In genomic region chr2:144550529-144550928, GRCm38 (mm10) we compare ENCODE assay signal across 8 mouse cellular contexts. TPM values are rescaled to one million over a fixed set of nuclear protein-coding genes. Genes with fewer than 3 reads are reported as not detected.
DNase-seq lines count a peak whose midpoint lies in the region; ATAC-seq lines count a peak whose summit lies in the region.

Gene Rbbp9 (minus strand): TSS chr2:144550869.

- DNase-seq in adrenal gland, postnatal 10 days = peak; percentile 61
- DNase-seq in embryo, embryonic 11.5 days (ENCODE audit: low read depth, low spot score) = peak; percentile 68
- DNase-seq in gastrocnemius, postnatal 4 days (ENCODE audit: low spot score in 2 of 2) = peak in 1 of 2 experiments; percentile 50
- peak; percentile 86 for DNase-seq in intestine, embryonic 14.5 days (ENCODE audit: low spot score)
- DNase-seq in left cerebral cortex, adult 9 months (ENCODE audit: low spot score in 2 of 2) = peak; percentile 42 to 73
- DNase-seq in right cerebral cortex, adult 2 months (ENCODE audit: low spot score in 2 of 2) = peak; percentile 72 to 74
- peak; percentile 54 to 60 for DNase-seq in urinary bladder, postnatal 4 days (ENCODE audit: low spot score in 2 of 2)

- WGBS in intestine, embryonic 14.5 days = under 1% methylated on average over 17 of the region's 17 CpGs

- peak within 1 kb of the TSS; percentile 80 for H3K27ac ChIP-seq in intestine, embryonic 14.5 days (ENCODE audit: low read depth)

- no peaks in the 10 kb centered on the region for H3K27me3 ChIP-seq in intestine, embryonic 14.5 days (replicated peaks; ENCODE audit: control insufficient read depth, insufficient read depth, low read length)

- H3K4me2 ChIP-seq in intestine, embryonic 14.5 days (ENCODE audit: low read length) = peak within 1 kb of the TSS; percentile 56

- H3K4me1 ChIP-seq in intestine, embryonic 14.5 days (replicated peaks; ENCODE audit: control insufficient read depth, insufficient read depth, low read length) = 0 out of 2 replicates have a peak, but pooled peaks cover 6% of the 10 kb centered on the region

- H3K4me3 ChIP-seq in intestine, embryonic 14.5 days (ENCODE audit: low read depth, low read length) = peak within 1 kb of the TSS; percentile 83

- H3K9ac ChIP-seq in intestine, embryonic 14.5 days (ENCODE audit: low read length) = peak within 1 kb of the TSS; percentile 81

- H3K36me3 ChIP-seq in intestine, embryonic 14.5 days (ENCODE audit: control insufficient read depth, insufficient read depth, low read length) = peaks cover 26% of the 10 kb centered on the region

- H3K9me3 ChIP-seq in intestine, embryonic 14.5 days (ENCODE audit: control insufficient read depth, low read length) = no peaks in the 10 kb centered on the region

- ATAC-seq in intestine, embryonic 14.5 days (replicated peaks; ENCODE audit: low FRiP score, low TSS enrichment, low read depth) = peak; percentile 91
- peak; percentile 82 for ATAC-seq in megakaryocyte, adult 5-6 weeks (ENCODE audit: poor library complexity, severe bottlenecking)

RNA-seq across cellular contexts. Expression of gene Rbbp9, which starts in this region (rescaled TPM):
- 10 to 100 TPM; 26.0 to 27.3 TPM for total RNA-seq in adrenal gland, postnatal 10 days (2021)
- total RNA-seq in gastrocnemius, postnatal 4 days (2021) = 10 to 100 TPM; 14.2 to 15.0 TPM
- polyA plus RNA-seq in intestine, embryonic 14.5 days (2014; fragmentation: Nextera tagmentation; extraction: Ambion mirVana) = 58.8 and 64.3 TPM in 2 replicates
- total RNA-seq in megakaryocyte, adult 5-6 weeks (2015) = 7.6 and 10.9 TPM in 2 replicates
- total RNA-seq in megakaryocyte, adult 5-6 weeks (2017) = 4.5 and 8.0 TPM in 2 replicates
